ENCODE assay signal across 16 mouse cellular contexts in genomic region chr2:74416097-74416496, GRCm38 (mm10).
DNase-seq lines count a peak whose midpoint lies in the region; ATAC-seq and TF ChIP-seq lines count a peak whose summit lies in the region.
"Had no signal": no experiment of that assay in that cellular context is flagged by ENCODE, and none has a peak within 500 bp of the region (broad histone marks: within the 10 kb centered on the region; RNA-seq: fewer than 3 reads in every experiment).

No protein-coding gene starts in this region.

- no peak overlapping the region for H3K4me3 ChIP-seq in midbrain, postnatal 0 days (ENCODE audit: low read depth, low read length)
- no peak overlapping the region for H3K4me3 ChIP-seq in midbrain, embryonic 15.5 days
- H3K4me3 ChIP-seq in forebrain, embryonic 16.5 days (replicated peaks; ENCODE audit: low read length), result no peak overlapping the region
- H3K4me3 ChIP-seq in intestine, embryonic 15.5 days (replicated peaks), result no peak overlapping the region
- no peak overlapping the region for H3K4me3 ChIP-seq in intestine, embryonic 16.5 days (ENCODE audit: low read length)
- H3K4me3 ChIP-seq: heart, embryonic 10.5 days; limb, embryonic 13.5 days had no signal

- H3K36me3 ChIP-seq in midbrain, postnatal 0 days (ENCODE audit: insufficient read depth, low read length), result no peaks in the 10 kb centered on the region
- H3K36me3 ChIP-seq in midbrain, embryonic 15.5 days (replicated peaks), result no peaks in the 10 kb centered on the region
- H3K36me3 ChIP-seq in forebrain, embryonic 16.5 days (ENCODE audit: control insufficient read depth, insufficient read depth), result no peaks in the 10 kb centered on the region
- no peaks in the 10 kb centered on the region for H3K36me3 ChIP-seq in intestine, embryonic 15.5 days
- no peaks in the 10 kb centered on the region for H3K36me3 ChIP-seq in intestine, embryonic 16.5 days (ENCODE audit: control insufficient read depth, insufficient read depth, low read length)
- H3K36me3 ChIP-seq: heart, embryonic 10.5 days; limb, embryonic 13.5 days had no signal

- no peak overlapping the region for H3K9ac ChIP-seq in midbrain, postnatal 0 days (replicated peaks; ENCODE audit: low read length, poor library complexity, severe bottlenecking)
- H3K9ac ChIP-seq in midbrain, embryonic 15.5 days, result no peak overlapping the region
- no peak overlapping the region for H3K9ac ChIP-seq in forebrain, embryonic 16.5 days (replicated peaks; ENCODE audit: low read depth, low read length)
- no peak overlapping the region for H3K9ac ChIP-seq in intestine, embryonic 15.5 days
- no peak overlapping the region for H3K9ac ChIP-seq in intestine, embryonic 16.5 days (ENCODE audit: low read depth, low read length)
- H3K9ac ChIP-seq: limb, embryonic 13.5 days had no signal

- DNase-seq in embryo, embryonic 10 days (ENCODE audit: low spot score), result peak; percentile 11
- no peak for DNase-seq in embryo, embryonic 9.5 days (ENCODE audit: extremely low spot score)
- peak; percentile 52 for DNase-seq in midbrain, postnatal 0 days (ENCODE audit: low spot score)
- peak; percentile 64 for DNase-seq in retina, postnatal 1 day
- DNase-seq: adrenal gland, postnatal 10 days; cerebellum, postnatal 25 days; kidney, adult 9 months; lung, adult 18-20 months; lung, postnatal 4 days; thymus, postnatal 25 days had no signal

- no peaks in the 10 kb centered on the region for H3K27me3 ChIP-seq in midbrain, postnatal 0 days (ENCODE audit: insufficient read depth, low read length)
- H3K27me3 ChIP-seq in midbrain, embryonic 15.5 days (replicated peaks), result no peaks in the 10 kb centered on the region
- no peaks in the 10 kb centered on the region for H3K27me3 ChIP-seq in forebrain, embryonic 16.5 days (replicated peaks; ENCODE audit: control insufficient read depth, insufficient read depth, low read length)
- H3K27me3 ChIP-seq in intestine, embryonic 15.5 days (replicated peaks), result no peaks in the 10 kb centered on the region
- no peaks in the 10 kb centered on the region for H3K27me3 ChIP-seq in intestine, embryonic 16.5 days (replicated peaks; ENCODE audit: control insufficient read depth, insufficient read depth, low read length)
- H3K27me3 ChIP-seq: limb, embryonic 13.5 days had no signal

- no peaks in the 10 kb centered on the region for H3K4me1 ChIP-seq in midbrain, postnatal 0 days (ENCODE audit: insufficient read depth, low read length)
- no peaks in the 10 kb centered on the region for H3K4me1 ChIP-seq in midbrain, embryonic 15.5 days
- H3K4me1 ChIP-seq in forebrain, embryonic 16.5 days (replicated peaks; ENCODE audit: control insufficient read depth, insufficient read depth, low read length), result peaks cover 6% of the 10 kb centered on the region
- H3K4me1 ChIP-seq in intestine, embryonic 15.5 days (replicated peaks), result no peaks in the 10 kb centered on the region
- no peaks in the 10 kb centered on the region for H3K4me1 ChIP-seq in intestine, embryonic 16.5 days (ENCODE audit: control insufficient read depth, insufficient read depth, low read length)
- H3K4me1 ChIP-seq: heart, embryonic 10.5 days had no signal

- H3K9me3 ChIP-seq in midbrain, postnatal 0 days (ENCODE audit: low read length), result no peaks in the 10 kb centered on the region
- no peaks in the 10 kb centered on the region for H3K9me3 ChIP-seq in midbrain, embryonic 15.5 days
- H3K9me3 ChIP-seq in forebrain, embryonic 16.5 days (ENCODE audit: control insufficient read depth, low read length), result no peaks in the 10 kb centered on the region
- H3K9me3 ChIP-seq in intestine, embryonic 15.5 days, result no peaks in the 10 kb centered on the region
- H3K9me3 ChIP-seq in intestine, embryonic 16.5 days (ENCODE audit: control insufficient read depth, low read length), result no peaks in the 10 kb centered on the region
- H3K9me3 ChIP-seq: heart, embryonic 10.5 days; limb, embryonic 13.5 days had no signal

- no peak for ATAC-seq in midbrain, postnatal 0 days (ENCODE audit: low FRiP score)
- ATAC-seq in midbrain, embryonic 15.5 days (replicated peaks), result no peak
- peak; percentile 84 for ATAC-seq in forebrain, embryonic 16.5 days
- no peak for ATAC-seq in intestine, embryonic 15.5 days
- no peak for ATAC-seq in intestine, embryonic 16.5 days

- 38% methylated on average over 4 of the region's 4 CpGs for WGBS in midbrain, postnatal 0 days
- whole genome bisulfite sequencing in midbrain, embryonic 15.5 days, result 22% methylated on average over 4 of the region's 4 CpGs
- 14% methylated on average over 4 of the region's 4 CpGs for WGBS in forebrain, embryonic 16.5 days
- WGBS in intestine, embryonic 15.5 days, result 85% methylated on average over 4 of the region's 4 CpGs
- WGBS in intestine, embryonic 16.5 days, result 87% methylated on average over 4 of the region's 4 CpGs

- TF ChIP-seq CTCF in midbrain, postnatal 0 days (IDR thresholded peaks at IDR 0.05), result no peak

- H3K4me2 ChIP-seq in midbrain, postnatal 0 days (ENCODE audit: low read depth, low read length, poor library complexity, severe bottlenecking), result no peak overlapping the region
- H3K4me2 ChIP-seq in midbrain, embryonic 15.5 days, result no peak overlapping the region
- no peak overlapping the region for H3K4me2 ChIP-seq in forebrain, embryonic 16.5 days (ENCODE audit: low read length)
- H3K4me2 ChIP-seq in intestine, embryonic 15.5 days (replicated peaks), result no peak overlapping the region
- no peak overlapping the region for H3K4me2 ChIP-seq in intestine, embryonic 16.5 days (ENCODE audit: low read depth, low read length)
- H3K4me2 ChIP-seq: limb, embryonic 13.5 days had no signal

- no peak overlapping the region for H3K27ac ChIP-seq in midbrain, postnatal 0 days (ENCODE audit: low read depth, low read length)
- no peak overlapping the region for H3K27ac ChIP-seq in midbrain, embryonic 15.5 days
- H3K27ac ChIP-seq in forebrain, embryonic 16.5 days (ENCODE audit: low read length), result no peak overlapping the region
- no peak overlapping the region for H3K27ac ChIP-seq in intestine, embryonic 15.5 days
- no peak overlapping the region for H3K27ac ChIP-seq in intestine, embryonic 16.5 days (ENCODE audit: low read length)
- H3K27ac ChIP-seq: heart, embryonic 10.5 days; limb, embryonic 13.5 days had no signal
